Mouse (Mus musculus) lung, postnatal 0 days (tissue): ENCODE measurements around the gene Atxn1l.

Experiments
- CTCF ChIP-seq: IDR thresholded peaks from 2 replicates; pipeline ENCODE4 v1.5.1; 2016; ENCODE audit warnings: antibody characterized with exemption, mild to moderate bottlenecking
- EP300 ChIP-seq: IDR thresholded peaks from 2 replicates; pipeline ENCODE4 v1.6.1; 2016; ENCODE audit warnings: antibody characterized with exemption, mild to moderate bottlenecking, control low read depth

DNA sequence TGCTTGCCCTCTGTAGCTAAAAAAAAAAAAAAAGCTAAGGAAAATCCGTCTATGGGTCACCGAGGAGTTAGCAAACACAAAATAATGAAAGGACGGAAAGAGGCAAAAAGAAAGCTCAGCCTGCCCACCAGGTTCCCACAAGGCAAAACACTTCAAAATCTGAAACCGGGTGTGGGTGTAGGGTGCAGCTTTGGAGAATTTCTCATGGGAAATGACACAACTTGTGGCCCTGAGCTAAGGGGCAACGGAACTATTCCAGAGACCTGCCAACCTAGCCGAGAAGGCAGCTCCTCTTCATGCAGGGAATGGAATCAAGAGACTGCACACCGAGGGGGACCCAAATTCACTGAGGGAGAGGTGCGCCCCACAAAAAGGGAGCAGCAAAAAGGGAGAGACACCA is 720 bp downstream of the Atxn1l start:
- no peak for TF ChIP-seq EP300
- TF ChIP-seq CTCF: no peak
